Mouse (Mus musculus) layer of hippocampus, postnatal 36 days (tissue): ENCODE results near the gene Snrpc. TPM values are rescaled to one million over a fixed set of nuclear protein-coding genes. Genes with fewer than 3 reads are reported as not detected.
A peak's percentile ranks its signal among the peaks of the same experiment; 100 is the strongest.

ENCODE experiments used
- DNase-seq, 2 experiments: peaks; one replicate each; pipeline ENCODE4 v3.0.0; 2022
- total RNA-seq, 2 experiments: library from RNA; stranded (reverse); gene quantifications; 2 replicates each; pipeline ENCODE4 v1.2.3; 2021

The Snrpc gene
- total RNA-seq, 2 experiments from 2014 or later = 49.7 to 51.5 TPM

DNA sequence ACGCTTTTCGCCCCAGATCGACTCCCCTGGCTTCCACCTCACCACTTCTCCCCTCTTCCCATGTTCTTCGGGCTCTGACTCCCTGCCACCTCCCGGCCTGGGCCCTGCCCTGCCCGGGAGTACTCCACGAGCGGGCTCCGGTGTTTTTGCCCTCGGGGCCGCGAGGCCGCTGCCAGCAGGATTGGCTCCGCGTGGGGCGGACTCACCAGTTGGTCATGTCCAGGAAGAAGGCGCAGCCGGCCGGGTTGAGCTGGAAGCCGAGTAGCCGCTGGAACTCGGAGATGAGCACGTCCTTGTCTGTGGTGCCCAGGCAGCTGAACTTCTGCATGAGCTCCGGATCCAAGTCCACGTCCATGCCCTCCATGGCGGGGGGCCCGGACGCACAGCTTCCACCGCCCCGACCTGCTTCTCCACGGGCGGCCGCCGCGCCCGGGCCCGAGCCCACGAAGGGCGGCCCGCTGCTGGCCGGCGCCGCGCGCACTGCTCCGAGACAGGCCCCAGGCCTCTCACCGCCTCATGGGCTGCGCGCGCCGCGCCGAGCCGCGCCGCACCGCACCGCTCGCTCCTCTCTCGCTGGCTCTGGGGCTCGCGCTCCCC is 17.9 kb upstream of the Snrpc start:
- peak; percentile 50 to 59 for DNase-seq

DNA sequence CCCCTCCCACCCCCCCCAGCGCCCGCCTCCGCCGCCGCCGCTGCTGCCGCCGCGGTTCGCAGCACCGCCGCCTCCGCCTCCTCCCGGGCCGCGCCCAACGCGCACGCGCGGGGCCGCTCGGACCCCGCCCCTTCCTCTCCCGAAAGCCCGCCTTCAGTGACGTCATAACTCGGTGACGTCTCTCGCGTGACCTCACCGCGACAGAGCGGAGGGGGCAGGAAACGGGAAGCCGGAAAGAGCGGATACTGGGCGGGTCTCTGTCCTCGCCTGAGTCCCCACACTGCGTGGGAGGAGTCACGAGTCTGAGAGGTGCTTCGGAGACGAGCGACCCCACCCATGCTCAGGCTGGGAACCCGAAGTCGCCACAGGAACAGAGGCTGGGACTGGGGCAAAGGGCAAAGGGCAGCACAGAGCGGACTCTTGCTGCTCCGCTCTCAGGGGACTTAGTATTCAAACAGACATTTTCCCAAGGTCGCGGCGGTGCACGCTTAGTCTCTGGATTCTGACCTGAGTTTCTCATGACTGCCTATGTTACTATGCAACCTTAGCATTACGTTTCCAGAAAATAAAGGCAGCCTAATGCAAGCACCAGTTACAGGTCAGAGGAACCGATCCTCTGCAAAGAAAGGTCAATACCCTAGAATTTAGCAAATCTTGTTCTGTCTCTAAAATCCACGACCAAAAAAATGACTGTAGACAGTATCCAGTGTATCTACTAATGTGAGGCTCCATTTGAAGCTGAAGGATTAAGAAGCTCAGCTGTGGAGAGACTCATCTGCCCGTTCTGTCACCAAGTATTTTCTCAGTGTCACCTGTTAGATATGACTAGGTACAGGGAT is 17.2 kb upstream of the Snrpc start, which contains the start of gene D17Wsu92e:
TSS of gene D17Wsu92e (minus strand) at position 81 of the 839 bp plus-strand sequence.
- DNase-seq = peak; percentile 97 to 98

DNA sequence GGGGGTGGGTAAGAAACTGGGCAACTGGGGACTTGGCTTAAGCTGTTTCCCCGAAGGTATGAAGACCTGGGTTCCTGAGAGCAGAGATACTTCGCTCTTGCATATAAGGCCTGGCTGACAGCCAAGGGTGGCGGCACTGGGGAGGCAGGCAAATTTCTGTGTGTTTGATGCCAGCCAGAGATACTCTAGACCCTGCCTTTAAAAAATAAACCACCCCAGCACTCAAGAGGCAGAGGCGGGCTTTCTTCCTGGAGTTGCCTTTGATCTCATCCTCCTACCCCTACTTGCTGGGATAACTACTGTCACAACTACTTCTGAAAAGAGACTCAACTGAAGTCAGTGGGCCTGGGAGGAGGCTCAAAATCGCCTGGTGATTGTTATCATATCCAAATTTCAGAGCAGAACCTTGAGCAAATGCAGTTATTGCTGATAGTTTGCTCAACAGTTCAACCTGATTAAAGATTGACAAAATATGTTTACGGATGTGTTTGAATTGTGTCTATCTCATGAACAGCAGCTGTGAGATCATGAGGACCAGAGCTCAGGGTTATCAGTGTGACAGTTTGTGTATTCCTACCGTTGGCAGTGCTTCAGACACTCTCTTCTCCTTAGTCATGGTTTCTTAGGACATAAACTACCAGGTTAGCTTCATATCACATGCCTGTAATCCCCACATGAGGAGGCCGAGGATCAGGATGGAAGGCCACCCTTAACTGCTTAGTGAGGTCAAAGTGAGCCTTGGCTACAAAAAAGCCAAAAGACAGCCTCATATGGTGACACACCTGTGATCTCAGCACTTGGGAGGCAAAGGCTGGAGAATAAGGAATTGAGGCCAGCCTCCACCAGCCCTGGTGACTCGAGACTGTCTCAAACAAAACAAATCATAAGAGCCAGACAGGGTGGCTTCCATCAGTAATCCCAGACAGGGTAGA is 16.3 kb upstream of the Snrpc start:
- no peak for DNase-seq

DNA sequence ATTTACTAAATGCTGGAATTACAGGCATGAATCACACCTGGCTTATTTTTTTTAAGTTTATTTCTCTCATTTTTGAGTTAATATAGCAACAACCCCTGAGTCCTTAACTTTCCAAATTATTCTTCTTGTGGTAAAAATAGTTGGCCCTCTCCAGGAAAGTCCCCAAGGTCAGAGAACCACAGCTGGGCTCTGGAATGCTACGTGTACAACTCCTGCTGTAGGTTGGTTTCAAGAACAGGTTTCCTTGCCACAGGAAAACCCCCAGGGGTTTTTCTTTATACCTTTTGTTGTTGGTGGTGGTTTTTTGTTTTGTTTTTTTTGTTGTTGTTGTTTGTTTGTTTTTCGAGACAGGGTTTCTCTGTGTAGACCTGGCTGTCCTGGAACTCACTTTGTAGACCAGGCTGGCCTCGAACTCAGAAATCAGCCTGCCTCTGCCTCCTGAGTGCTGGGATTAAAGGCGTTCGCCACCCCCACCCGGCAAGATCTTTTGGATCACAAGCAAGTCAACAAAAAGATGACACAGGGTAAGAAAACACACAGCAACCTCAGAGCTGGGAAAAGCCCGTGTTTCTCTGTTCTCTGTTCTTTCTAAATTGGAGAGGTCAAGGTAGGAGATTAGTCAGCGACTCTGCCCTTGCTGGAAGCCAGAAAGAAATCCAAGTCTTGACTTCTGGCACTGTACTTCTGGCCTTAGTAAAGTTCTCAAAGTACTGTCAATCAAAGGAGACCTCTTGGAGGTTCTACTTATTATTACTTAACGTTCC is 14.6 kb upstream of the Snrpc start:
- no peak for DNase-seq

DNA sequence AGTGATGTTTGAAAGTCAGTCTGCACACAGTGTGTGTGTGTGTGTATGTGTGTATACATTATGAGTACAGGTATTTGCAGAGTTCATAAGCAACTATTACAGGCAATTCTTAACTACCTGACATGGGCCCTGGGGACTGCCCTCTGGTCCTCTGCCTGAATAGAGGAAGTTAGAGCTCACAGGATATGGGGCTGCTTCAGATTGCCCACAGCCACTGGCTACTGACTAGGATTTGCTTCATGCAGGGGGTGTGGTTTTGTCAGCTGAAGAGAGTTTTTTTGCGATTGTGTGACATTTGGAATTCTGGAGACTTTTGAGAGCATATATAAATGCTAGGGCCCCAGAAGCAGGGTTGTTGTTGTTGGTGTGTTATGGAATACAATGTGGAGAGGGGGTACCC is 13.0 kb upstream of the Snrpc start:
- DNase-seq = no peak

DNA sequence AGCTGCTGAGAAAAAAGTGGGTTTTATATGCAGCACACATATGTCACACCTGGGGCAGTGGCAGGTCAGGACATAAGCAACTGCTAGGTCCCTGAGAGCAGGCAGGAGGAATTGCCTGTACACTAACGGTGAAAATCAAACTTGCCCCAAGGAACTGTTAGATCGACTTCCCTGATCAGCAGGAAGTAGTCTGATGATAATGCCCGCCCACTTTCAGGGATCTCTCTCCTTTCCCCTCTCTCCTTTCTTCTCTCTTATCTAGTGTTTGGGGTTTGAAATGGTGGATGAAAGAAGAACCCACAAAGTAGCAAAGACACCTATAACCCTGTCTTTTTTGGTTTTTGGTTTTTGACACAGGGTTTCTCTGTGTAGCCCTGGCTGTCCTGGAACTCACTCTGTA is 12.4 kb upstream of the Snrpc start:
- DNase-seq = no peak

DNA sequence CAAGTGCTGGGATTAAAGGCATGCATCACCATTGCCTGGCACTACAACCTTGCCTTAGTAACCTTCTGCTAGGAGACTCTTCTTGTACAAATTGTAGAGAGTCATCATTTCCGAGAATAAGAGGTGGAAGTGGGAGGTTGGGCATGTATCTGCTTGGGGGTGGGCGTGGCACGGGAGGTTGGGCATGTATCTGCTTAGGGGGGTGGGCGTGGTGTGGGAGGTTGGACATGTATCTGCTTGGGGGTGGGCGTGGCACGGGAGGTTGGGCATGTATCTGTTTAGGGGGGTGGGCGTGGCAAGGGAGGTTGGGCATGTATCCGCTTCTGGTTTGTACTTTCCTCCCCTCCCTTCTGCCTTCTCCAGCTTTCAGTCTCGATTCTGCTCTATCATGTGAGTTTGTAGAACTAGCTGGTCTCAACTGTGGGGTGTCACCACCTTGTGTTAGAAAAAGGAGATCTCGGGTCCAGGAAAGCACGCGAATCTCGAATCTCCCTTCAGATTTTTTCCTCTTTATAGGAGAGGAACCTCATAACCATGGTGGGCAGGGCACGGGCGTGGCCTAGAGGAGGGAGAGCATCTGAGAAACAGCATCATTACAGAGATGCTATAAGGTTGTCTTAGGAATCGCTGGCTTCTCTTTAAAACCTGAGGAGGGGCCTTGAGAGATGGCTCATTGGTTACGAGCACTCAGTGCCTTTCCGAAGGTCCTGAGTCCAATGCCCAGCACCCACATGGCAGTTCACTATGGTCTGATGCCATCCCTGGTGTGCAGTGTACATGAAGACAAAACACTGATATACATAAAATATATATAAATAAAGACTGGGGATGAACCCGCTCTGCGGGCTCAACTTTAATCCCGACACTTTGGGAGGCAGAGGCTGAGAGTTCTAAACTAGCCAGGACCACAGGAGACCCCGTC is 11.7 kb upstream of the Snrpc start:
- no peak for DNase-seq

DNA sequence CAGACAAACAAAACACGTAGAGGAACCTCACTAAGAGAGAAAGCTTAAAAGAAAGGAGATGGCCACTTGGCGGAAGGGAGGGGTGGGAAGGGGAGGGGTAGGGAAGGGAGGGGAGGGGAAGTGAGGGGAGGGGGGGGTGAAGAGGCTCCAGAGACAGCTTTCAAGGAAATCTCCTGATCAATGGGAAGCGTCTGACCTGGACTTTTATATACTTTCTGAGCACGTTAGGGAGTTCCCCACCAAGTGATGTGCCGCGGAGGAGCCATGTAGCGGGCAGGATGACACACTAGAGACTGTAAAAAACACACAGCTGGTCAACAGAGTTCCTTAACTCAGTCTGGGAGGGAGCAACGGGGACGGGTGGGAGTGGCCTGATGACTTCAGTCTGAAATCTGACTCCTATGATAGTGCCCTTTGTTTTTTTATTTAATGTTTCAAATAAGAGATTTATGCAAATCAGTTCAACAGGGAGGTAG is 11.0 kb upstream of the Snrpc start:
- no peak for DNase-seq

DNA sequence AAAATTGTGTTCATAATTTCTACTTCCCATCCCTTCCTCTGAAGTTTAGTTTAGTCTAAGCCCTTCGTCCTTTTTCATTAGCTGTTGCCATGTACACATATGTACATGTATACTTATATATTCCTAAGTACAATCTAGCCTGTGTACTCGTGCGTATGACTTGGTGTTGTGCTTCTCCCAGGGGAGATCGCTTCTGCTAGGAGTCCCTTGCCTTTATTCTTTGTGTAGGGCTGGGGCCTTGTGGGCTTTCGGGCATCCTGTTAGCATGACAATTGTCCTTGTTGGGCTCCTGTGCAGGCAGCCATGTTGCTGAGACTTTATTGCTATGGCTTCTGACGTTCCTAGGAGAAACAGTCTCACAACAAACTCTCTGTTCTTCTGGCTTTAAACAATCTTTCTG is 10.4 kb upstream of the Snrpc start:
- no peak for DNase-seq

DNA sequence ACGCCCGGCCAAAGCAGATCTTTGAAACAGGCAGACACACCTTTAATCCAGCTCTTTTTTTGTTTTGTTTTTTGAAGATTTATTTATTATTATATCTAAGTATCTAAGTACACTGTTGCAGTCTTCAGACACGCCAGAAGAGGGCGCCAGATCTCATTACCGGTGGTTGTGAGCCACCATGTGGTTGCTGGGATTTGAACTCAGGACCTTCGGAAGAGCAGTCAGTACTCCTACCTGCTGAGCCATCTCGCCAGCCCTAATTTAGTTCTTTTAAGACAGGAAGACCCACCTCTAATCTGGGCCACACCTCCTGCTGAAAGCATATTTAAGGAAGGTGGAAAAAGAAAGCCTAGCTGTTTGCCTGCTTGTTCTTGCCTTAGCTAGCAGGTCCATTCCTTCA is 7.5 kb upstream of the Snrpc start:
- DNase-seq = no peak

DNA sequence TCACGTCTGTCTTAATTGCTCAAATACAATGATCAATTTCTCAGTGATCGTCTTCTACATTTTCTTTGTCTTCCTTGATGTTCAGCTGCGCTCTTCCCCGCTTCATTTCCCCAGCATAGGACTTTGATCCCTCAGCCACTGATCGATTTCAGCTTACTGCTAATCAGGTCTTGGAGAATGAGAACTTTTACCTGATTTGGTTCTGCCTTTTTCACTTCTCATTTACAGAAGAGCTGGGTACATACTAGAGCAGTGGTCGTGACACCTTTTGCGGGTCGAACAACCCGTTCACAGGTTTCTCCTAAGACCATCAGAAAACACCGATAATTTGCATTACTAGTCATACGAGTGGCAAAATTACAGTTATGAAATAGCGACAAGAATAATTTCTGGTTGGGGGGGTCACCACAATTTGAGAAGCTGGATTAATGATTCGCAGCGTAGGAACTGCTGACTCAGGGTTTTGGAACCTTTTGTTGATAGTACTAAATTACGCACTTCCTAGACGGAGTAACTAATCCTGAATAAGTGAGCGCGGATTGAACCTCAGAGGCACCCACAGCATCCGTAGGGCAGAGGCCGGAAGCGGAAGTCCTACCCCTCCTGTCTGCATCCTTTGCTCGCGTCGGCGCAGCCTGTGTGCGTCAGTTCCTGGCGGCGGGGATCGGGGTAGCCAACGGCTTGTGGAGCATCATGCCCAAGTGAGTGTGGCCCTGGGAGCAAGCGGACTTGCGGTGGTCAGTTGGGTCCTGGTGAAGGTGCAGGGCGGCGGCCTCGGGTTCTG is 1.7 kb downstream of the Snrpc start:
- DNase-seq = peak; percentile 96 to 97

DNA sequence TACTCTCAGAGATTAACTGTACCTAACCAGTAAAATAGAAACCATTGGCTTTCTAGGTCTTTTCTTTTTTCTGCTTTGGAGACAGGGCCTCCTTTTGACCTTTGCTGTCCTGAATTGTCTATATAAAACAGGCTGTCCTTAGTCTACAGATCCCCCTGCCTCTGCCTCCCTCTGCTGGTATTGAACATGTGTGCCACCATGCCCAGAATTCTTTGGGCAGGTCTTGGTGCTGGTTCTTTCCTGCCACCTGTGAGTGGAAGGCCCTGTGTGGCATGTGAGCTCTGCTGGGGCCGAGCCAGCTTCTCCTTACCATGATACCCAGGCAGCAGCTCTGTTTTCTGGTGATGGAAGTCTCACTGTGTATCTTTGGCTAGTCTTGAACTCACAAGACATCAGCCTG is 10.4 kb downstream of the Snrpc start:
- no peak for DNase-seq

DNA sequence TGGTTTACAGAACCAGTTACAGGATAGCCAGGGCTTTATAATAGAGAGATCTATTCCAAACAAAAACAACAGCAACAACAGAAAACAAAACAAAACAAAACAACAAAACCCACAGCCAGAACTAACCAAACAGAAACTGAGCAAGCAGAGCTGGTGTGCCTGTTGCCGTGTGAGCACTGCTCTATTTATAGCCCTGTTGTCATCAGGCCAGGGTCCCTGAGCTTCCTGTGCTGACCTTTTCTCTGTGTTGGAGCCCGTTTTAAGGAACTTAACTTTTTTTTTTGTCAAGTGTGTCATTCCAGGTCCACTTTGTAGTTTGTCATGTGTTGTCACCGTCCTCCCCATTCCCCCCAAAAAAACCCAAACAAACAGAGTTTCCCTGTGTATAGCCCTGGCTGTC is 13.1 kb downstream of the Snrpc start:
- DNase-seq = no peak

DNA sequence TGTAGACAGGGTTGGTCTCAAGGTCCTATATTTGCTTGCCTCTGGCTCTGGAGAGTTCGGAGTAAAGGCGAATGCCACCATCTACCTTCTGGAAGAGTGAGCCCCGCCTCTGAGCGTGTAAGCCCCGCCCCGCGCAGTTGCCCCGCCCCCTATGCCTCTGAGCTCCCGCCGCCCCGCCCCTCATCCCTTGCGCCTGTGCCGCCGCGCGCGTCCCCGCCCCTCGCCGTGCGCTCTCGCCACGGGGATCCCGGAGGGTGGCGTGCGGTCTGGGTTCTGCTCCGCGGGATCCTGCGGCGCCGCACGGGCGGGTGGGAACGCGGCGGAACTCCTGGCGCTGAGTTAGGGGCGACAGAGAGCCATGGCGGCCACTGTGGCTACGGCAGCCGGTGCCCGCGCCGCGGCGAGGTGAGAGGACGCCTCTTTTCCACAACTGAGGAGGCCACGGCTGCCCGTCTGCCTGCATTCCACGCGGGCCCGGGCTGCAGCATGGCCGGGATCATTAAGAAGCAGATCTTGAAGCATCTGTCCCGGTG is 18.4 kb downstream of the Snrpc start, which contains the start of gene Uhrf1bp1:
TSS of gene Uhrf1bp1 (plus strand) at position 177 of the 533 bp plus-strand sequence.
- DNase-seq = peak; percentile 72 to 73

DNA sequence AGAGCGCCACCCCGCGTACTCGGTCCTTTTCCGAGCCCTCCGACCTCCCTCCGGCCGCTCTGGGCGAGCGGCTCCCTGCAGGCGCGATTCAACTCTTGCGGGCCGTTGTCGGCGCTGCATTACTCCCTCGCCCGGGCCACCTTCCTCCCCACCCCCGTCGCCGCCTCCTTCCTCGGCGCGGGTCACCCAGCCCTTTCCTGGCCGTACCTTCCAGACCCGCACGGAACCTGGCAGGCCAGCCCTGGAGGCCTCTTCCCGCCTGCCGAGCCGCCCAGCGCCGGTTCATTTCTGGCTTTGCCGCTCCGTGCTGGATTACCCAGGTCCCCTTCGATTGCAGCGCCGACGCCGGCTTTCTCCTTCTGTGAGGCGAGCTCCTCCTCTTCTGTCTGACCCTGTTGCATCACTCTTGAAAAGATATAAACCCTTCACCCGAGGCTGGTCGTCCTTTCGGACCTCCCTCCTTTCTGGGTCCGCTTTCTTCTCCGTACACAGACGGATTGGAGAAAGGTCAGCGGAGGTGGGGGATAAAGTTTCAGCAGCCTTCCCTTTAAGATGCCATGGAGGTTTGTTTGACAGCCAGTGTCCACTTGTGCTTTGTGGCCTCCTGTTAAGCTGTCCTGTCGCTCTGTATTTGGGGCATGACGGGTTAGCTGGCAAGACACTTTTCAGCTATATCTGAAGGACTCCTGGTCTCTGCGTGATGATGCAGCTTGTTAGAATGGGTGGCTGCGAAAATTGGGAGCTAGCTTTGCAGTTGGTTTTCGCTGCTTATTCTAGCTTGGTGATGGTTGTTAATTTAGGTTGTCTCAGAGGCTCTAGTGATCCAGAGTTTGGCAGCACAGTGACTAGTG is 19.1 kb downstream of the Snrpc start:
- DNase-seq = peak; percentile 36 to 38

DNA sequence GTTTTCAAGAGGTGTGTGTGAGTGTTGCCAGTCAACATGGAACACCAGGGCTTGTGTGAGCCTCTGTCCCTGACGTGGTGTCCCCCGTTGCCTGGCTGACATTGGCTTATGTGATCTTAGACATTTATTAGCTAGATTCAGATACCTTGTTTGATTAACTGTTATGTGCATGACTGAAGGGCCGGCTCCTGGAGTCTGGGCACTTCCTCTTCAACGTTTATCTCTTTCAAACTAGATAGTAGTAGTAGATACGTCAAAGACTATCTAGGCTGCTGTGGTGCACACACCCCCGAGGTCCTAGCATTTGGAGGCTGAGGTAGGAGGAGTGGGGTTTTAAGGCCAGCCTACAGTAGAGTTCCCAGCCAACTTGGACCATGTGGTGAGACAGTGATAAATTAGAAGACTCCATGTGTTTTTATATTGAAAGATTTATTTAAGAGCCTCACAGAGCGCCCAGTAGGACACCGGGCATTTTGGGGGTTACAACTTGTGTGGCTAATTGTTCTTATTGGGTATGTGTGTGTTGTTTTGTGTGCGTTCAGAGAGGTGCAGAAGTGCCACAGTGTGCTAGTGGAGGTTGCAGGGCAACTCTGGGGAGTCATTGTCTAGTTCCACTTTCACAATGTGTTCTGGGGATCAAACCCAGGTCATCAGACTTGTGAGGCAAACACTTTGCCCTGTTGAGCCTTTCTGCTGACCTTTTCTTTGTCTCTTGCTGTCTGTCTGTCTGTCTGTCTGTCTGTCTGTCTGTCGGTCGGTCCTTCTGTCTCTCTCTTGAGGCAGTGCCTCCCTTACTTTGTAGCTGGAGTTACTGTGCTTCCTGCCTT is 19.9 kb downstream of the Snrpc start:
- no peak for DNase-seq

DNA sequence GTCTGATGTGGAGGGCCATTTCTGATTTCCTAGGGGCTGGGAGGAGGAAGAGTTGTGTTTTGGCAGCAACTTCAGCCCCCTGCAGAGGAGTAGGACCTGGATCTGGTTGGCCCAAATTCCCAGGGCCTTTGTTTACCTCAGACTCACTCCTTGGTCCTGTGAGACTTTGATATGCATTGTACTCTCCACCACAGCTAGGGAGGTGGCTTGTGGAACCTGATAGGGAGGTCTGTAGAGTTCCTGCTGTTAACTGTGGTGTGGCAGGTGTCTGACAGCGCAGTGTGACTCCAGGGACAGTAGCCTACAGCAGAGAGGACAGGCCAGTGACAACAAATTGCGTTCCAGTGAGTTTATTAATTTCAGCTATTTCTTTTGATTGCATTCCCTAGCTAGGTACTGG is 21.2 kb downstream of the Snrpc start:
- no peak for DNase-seq

DNA sequence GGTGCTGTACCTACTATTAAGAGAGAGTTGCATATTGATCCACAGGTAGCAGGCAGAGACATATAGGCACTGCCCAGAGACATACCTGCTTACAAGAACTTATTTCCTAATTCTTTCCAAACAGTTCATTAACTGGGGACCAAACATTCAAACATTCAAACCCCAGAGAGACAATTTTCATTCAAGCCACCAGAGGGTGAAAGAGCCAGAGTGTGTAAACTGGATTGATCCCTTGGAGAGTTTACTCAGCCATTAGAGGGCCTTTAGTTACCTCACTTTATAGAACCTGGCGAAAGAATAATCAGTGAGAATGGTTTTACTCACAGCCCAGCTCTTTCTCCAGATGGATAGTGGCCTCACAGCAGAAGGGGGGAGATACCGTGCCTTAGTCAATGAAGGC is 27.5 kb downstream of the Snrpc start:
- no peak for DNase-seq
